Mouse (Mus musculus) G1E (cell line): ENCODE data around the gene Mia.

Experiments
- CTCF ChIP-seq: IDR thresholded peaks from 2 replicates; pipeline ENCODE4 v1.5.1; 2012; ENCODE audit warnings: low read depth, low read length, inconsistent platforms, mixed read lengths
- GATA1 ChIP-seq: IDR thresholded peaks from 2 replicates; pipeline ENCODE4 v1.6.1; 2012; ENCODE audit warnings: borderline replicate concordance, low read length, inconsistent platforms, mixed read lengths
- TAL1 ChIP-seq: conservative IDR thresholded peaks from 2 replicates; pipeline ENCODE4 v1.6.1; 2012; ENCODE audit warnings: low read depth, low read length, inconsistent platforms, mixed read lengths

GRCm38 (mm10) chr7:27156005-27156404, 25.0 kb downstream of the Mia start:
- TF ChIP-seq CTCF (no peak), TAL1 (no peak), GATA1 (no peak)
